Mouse (Mus musculus) CD4-positive helper T cell, adult 2 months (primary cell): ENCODE data around the gene Pole3.

Source experiments
- DNase-seq: peaks from one replicate; pipeline ENCODE4 v3.0.0-alpha.2; 2012; ENCODE audit warnings: low read depth, missing footprints, low spot score

Pole3 gene

DNA sequence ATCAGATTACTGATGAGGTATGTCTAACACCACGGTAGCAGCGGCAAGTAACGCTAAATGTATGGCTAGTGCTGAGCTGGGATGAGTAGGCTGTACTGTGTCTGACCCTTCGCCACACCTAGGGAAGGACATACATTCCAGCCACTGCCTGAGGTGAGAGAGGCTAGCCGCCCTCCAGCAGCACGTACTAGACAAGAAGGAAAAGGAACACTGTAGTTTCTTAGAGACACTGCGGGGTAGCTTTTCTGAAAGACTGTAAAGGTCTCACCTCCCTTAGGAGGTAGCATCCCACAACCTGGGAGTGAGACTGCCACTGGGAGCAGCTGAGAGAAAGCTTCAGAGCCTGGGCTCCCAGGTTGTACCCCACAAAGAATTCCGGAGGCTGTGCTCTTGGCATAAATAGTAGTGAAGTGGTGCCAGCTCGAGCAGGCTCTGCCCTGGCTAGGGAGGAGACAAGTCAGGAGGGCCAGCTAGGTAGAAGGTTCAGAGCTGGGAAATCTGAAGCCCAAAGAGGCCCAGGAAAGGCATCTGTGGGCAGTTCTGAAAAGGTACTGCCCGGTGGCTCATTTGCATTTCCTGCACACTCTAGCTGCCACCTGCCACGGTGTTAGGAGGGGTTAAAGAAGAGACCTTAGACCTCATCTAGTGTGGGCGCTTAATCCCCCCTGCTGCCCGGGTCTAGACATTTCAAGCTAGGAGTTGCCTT is 6.3 kb downstream of the Pole3 start:
- DNase-seq: peak; percentile 35

DNA sequence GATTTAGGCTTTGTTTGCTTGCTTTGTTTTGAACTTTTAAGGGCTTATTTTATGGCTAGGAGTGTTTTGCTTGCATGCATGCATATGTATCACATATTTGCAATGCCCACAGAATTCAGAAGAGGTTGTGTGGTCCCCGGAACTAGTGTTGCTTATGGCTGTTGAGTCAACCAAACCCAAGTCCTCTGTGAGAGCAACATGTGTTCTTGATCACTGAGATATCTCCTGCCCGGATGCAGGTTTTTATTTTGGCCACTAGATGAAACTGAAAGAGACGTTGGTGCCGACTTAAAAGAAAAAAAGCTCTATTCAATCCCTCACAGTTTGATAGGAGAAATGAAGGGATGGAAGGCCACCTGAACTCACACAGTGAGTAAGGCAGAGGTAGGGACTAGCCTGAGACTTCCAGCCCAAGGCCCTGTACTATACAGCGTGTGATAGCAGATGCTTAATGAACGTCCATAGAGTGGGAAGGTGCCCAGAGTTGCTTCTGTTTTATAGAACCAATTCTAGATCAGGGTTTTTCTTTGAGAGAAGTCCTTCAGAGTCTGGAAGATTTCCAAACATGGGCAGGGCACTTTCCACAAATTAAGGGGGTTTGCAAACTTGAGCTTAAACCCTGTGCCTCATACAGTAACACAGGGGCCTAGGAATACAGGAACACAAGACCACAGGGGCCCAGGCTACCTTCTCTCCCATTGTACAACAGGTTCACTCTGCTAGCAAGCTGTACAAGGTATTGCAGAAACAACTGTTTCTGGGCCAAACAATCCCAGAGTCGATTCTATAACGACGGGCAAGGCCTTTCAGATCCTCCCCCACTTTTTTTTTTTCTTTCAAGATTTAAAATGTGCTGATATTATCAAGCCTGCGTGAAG is 7.1 kb downstream of the Pole3 start:
- DNase-seq: peak; percentile 28

DNA sequence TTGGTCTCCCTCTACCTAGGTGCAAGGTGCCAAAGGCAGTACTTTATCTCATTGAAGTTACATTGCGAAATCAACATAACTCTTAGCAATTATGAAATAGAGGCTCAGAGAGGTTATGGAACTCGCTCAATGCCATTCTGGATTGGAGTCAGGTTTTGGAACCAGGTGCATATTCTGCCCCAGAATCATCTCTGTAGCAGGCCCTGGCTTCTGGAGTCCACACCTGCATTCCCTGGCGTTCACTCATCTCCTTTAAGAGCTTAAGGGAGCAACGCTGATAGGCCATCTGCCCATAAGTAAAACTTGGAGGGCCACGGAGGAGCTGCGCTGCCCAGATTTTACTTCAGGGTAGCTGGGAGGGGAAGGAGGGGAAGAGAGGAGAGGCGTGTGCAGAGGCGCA is 7.8 kb downstream of the Pole3 start:
- no peak for DNase-seq

DNA sequence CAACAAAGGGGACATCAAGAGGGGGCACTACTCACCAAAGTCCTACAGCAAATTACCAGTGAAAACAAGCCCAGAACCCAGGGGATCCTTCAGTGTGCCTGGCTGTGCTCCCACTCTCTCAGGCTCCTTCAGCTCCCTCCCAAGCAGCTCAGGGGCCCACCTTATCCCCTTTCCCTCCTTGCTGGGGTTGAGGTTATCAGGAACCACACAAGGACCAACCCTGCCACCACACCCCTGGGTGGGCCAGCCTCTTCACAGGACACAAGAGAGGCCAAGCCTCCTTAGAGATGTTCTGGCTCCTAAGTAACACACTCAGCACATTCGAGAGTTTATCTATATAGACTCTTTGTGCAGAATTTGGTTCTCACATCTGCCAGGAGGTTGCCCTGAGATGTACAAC is 8.3 kb downstream of the Pole3 start:
- no peak for DNase-seq

DNA sequence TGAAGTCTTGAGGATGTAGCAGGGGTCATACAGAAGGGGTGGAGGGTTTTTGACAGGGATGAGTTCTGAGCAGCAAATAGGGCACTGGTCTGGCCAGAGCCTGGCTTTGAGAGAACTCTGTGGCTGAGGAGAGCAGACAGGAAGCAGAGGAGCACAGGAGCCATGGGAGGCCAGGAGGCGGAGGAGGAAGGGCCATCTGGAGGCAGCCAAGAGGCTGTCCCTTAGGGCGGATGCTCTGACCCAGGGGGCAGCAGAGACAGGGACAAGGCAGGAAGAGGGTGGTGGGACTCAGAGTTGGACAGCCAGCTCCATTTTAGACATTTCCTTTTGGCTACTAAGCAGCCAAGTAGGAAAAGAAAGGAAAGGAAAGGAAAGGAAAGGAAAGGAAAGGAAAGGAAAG is 8.8 kb downstream of the Pole3 start:
- no peak for DNase-seq

DNA sequence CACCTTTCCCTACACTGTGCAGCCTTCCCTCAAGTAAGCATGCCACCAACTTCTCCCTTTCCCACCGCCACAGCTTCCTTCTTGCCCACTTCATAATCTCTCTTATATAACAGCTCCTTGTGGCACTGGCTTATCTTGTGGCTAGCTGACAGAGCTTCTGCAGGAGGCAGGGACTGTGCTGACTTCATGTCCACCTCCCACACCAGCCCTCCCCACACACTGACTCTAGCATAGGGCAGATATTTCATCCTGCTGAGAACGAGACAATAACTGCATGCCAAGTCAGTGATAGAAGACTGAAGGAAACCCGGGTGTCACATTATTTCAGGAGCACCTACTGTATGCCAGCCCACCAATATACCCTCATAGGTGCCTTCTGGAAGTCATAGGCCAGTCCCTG is 9.4 kb downstream of the Pole3 start:
- no peak for DNase-seq

DNA sequence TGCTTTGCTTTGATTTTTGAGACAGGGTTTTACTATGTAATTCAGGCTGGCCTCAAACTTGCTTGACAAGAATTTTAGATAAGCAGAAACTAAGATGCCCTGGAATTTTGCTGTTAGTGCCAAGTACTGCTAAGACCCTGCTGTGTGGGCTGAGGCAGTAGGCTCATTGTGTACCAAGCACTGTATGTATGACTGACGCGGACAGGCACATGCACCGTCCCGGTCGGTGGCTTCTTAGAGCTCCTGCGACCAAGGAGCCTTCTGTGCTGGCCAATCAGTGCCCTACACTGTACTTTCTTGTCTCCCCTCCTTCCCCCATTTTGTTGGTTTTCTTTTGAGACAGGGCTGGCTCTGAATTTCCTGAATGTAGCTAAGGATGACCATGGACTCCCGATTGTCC is 9.9 kb downstream of the Pole3 start:
- DNase-seq: no peak

DNA sequence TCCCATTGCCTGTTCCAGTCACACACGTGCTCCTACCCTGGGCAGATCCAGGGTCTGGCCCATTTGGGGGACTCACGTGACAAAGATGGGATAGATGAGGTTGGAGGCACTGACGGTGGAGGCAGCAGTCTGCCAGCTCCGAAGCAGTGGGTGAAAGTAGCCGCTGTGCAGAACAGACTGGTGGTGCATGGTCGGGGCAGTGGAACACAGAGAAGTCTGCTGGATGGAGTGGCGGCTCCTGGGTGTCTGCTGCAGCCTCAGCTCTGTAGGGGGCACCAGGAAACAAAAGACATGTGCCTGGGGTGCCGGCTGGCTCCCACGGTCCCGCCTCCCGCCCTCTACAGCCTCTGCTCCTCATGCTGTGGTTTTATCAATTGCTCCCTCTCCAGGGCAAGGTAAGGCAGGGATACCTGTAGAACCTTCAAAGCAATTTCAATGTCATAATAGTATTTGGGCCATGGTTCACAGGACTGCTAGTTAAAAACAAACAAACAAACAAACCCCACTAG is 10.8 kb downstream of the Pole3 start:
- DNase-seq: no peak

DNA sequence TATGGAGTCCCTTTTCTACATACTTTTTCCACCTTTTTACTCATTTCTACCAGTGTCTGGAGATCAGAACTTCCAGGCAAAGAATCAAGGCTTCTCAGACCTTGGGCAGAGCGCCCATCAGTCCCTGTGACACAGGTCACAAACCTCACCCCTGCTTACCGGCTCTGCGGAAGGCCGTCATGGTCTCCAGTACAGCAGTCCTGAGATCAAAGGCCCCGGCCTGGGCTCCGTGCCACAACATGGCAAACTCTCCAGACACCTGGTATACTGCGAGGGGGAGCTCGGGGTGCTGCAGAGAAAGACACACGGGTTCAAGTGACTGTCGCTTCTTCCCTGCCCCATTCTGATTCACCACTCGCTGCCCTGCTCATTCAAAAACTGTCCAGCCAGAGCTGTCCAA is 14.9 kb downstream of the Pole3 start:
- no peak for DNase-seq

DNA sequence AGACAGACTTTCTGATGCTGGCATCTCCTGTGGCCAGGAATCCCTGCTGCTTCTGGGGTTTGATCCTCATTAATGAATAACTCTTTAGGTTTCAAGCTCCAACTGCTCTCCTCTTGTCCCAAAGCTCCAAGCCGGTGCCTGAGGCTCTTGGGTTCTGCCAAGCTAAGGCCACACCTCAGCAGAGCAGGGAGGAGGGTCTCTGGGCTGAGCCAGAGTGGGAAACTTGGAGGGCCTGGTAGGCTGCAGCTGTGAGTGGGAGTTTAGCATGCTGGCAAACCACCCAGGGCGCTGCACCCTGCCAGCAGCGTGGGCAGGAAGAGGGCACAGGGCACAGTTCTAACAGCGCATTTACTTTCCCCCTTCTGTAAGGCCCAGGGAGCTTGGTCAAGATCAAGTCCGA is 16.0 kb downstream of the Pole3 start:
- no peak for DNase-seq

DNA sequence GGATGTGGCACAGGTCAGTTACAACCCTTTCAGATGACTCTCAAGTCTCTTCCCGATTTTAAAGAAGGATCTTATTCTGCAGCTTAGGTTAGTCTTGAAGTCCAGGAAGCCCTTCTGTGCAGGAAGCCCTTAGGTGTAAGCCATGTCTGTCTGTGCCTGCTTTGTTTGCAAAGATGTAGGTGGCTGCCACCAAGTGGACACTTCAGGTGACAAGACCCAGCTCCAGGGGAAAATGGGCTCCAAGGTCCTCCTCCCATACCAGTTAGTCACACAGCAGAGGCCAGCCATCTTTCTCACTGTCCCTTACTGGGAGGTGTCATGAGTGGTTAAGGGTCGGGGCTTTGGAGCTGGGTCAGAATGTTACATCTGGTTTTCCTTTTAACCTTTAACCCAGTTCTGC is 18.1 kb downstream of the Pole3 start:
- DNase-seq: peak; percentile 58

DNA sequence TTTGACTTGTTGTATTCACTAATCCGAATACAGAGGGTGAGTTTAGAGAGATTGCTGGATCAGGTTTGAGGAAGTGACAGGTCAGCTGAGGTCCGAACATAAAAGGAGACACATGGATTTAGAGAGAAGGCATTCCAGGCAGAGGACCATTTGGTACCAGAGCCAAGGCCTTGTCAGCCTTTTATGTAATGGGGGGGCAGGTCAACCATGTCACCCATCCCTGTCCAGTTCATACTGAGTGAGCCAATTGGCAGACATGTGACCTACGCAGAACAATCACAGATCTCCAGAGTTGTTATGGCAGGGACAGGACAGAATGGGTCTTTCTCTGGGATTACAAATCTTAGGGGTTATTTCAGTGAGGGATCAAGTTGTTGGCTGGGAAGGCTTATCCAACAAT is 18.9 kb downstream of the Pole3 start:
- no peak for DNase-seq

DNA sequence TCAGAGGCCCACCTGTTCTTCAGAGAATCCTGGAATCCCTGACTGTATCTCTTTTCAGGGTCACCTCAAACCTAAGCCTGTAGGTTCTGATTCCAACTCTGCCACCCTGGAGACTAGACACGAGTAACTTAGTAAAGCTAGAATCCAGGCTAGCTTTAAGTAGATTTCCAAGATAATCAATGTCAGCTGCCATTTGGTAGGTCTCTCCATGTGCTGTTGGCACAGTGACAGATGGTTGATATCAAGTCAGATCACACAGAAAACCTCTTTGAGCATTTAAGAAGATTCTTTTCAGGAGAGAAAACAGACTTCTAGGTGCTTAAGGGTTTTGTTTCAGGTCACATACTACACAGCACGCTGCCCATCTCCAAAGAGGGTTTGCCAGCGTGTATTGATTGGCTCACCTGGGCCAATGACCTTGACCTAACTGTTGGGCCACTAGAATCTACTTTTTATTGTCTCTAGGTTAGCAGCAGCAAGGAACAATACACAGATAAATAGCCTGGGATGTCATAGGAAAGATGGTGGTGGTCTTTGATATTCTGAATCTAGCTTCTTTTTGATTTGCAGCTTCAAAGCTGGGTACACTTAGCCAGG is 21.4 kb downstream of the Pole3 start, which contains the start of gene Hdhd3:
Gene Hdhd3, minus strand, starts transcription at position 94 of the 597 bp plus-strand sequence.
- DNase-seq: no peak

DNA sequence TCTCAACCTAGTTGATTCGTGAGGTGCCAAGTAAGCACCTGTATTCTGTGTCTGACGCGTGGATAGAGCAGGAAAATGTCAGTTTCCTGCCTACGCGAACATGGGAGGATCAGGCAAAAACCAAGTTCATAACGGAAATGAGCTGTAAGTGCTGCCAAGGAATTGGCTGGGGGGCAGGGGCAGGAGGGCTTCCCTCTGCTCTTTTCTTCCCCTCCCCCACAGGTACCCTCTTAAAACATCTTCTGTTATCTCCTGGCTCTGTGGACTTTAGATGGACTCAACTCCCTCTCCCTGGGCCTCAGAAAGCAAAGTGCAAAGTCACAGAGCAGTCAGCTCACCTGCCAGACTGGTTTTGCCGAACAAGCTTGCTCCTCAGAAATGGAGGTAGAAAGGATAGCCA is 21.9 kb downstream of the Pole3 start:
- peak; percentile 44 for DNase-seq

DNA sequence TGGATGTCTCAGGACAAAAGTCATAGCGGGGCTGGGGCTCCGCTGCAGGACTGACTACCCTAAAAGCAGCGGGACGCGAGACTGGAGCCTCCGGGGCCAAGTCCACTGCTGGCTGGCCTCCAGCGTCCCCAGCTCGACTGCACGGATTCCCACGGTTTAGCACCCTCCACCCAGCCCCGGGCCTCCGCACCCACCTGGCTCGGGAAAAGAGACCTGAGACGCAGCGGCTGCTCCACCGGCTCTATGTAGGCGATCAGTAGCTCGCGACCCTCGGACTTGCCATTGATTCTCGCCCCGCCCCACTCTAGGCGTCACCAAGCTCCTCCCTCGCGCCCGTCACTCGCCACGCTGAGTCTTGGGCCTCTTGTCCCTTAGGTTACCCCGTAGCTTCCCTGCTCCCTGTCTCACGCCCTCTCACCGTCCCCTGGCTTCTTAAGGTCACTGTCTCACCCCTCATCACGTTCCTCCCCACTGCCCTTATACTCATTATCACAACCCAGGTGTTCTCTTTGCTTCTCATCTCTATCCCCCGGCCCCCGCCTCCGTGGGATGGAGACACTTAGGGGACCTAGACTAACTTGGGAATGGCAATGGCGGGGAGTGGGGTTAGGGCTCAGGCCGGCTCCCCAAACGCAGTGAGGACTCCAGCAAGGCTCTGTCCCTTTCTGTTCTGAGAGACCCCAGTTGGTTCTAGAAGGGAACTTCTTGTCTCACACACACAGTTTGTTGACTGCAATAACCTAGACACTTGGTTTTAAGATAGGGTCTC is 22.7 kb downstream of the Pole3 start:
- peak; percentile 75 for DNase-seq

DNA sequence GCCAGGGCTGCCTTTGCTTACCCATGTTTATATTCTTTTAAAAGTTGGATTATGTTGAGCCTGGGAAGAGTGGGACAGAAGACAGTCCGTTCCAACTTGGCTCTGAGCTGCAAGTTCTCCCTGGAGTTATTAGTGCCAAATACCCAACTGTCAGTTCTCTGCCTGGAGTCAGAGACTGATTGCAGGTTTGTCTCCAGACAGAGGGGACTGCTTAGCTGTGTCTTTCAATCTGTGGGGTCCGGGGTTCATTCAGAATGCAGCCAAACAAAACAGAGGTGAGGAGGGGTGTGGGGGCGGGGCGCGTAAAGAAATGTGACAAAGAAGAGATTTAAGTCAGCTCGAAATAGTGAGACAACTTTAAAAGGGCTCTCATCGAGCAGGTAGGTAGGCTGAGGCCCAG is 23.3 kb downstream of the Pole3 start:
- no peak for DNase-seq

DNA sequence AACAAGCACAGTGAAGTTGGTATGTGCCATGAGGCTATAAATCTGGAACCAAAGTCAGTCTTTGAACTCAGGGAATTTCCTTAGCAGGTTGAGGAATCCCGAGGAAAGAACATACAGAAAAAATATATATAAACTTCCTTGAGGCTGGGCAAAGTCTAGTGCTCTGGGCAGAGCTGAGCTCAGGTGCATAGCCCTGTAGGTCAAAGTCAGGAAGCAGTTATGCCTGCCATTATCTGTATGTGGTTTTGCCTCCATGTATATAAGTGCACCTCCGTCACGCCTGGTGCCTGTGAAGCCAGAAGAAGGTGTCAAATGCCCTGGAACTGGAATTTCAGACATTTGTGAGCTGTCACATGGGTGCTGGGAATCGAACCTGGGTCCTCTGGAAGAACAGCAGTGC is 24.1 kb downstream of the Pole3 start:
- DNase-seq: no peak

DNA sequence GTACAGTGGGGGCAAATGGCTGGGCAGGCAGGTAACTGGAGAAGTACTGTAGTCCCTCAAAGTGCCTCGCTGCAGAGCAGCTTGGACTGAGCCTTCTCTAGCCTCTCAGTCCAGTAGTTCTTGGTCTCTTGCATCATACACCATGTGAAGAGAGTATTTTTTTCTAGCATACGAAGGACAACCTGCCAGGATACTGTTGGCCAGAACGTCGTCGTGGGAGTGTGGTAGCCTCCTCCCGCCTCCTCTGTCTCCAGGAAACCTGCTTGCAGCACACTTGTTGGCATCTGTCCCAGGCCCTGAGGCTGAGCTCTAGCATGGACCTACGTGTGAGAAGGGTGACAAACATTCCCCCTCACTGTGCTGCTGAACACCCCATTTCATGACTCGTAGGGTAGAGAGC is 28.1 kb downstream of the Pole3 start:
- no peak for DNase-seq

DNA sequence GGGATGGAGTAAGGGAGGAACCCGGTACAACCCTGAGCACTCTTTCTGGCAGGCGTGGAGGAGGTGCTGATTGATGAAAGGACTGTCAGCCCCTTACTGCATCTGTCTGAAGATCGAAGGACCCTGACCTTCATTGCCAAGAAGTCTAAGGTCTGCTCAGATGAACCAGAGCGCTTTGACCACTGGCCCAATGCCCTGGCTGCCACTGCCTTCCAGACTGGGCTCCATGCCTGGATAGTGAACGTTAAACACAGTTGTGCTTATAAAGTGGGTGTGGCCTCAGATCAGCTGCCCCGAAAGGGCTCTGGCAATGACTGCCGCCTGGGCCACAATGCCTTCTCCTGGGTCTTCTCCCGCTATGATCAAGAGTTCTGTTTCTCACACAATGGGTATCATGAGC is 28.9 kb downstream of the Pole3 start:
- DNase-seq: no peak

DNA sequence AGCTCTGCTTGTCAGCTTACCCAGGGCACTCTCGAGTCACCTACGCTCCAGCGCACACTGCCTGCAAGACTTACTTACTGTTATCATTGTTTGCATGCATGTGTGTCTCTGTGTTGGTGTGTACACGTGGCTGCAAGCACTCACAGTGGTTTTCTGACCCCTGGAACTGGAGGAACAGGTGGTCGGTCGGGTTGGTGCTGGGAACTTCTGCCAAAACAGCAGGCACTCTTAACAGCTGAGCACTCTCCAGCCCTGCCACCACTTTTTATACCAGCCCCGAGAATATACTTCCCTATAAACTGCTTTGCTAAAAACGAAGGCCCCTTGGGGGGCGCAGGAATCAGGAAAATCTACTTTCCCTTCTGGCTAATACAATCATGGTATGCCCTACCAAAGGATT is 30.6 kb downstream of the Pole3 start:
- no peak for DNase-seq

DNA sequence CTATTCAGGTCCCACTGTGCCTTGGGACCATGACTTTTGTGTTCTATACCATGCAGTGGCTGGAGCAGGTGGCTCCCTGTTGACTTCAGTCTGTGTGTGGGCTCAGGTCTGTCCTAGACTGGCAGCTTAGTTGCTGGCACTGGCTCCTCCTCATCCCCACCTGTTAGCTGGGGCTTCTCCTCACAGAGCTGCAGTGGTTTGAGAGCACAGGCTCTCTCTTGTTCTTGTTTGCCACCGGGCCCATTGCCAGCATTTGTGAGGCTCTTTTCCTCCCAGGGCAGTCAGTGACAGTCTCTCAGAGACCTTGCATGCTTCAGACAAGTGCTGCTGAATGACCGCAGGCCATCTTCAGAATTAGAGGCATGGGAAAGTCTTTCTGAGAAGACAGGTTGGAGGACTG is 32.2 kb downstream of the Pole3 start:
- DNase-seq: no peak

DNA sequence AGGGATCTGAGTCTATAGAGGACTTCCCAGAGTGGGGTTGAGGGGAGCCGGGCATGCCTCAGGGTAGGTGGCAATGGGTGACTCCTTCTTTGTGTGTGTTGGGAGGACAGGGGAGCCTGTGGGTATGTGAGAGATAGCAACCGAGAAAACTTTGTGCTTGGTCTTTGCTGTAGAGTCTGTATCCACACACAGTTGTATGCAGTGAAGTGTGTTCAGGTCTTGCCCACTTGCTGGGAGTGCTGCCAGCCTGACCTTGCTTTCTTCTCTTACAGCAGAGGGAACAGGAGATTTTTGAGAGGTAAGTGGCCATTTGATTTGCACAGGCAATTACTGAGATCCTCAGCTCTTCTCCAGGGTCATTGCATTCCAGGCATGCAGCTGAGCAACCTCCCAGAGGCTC is 37.0 kb downstream of the Pole3 start:
- DNase-seq: no peak
